Mouse (Mus musculus) G1E (cell line): ENCODE measurements around the gene Basp1.

ENCODE experiments used
- CTCF ChIP-seq: IDR thresholded peaks from 2 replicates; pipeline ENCODE4 v1.5.1; 2012; ENCODE audit warnings: low read depth, low read length, inconsistent platforms, mixed read lengths
- GATA1 ChIP-seq: IDR thresholded peaks from 2 replicates; pipeline ENCODE4 v1.6.1; 2012; ENCODE audit warnings: borderline replicate concordance, low read length, inconsistent platforms, mixed read lengths

GRCm38 (mm10) chr15:25343263-25343662, 70.3 kb downstream of the Basp1 start:
- no peak for TF ChIP-seq CTCF
- TF ChIP-seq GATA1, result no peak
